Mouse (Mus musculus) liver, postnatal 0 days (tissue): ENCODE results near the gene Syndig1. TPM values are rescaled to one million over a fixed set of nuclear protein-coding genes. Genes with fewer than 3 reads are reported as not detected.

ENCODE experiments used
- ATAC-seq: fragments of 200-750 bp; cut with Nextera tagmentation; 2 replicates; pipeline ENCODE4 v1.8.0; 2017; ENCODE audit warnings: mild to moderate bottlenecking, moderate library complexity
- DNase-seq: peaks from one replicate; pipeline ENCODE4 v3.0.0-alpha.2; 2016
- H3K27ac ChIP-seq: fragments of 300-500 bp; sonication (generic); 2 replicates; pipeline ENCODE4 v1.5.1; 2014; ENCODE audit warnings: antibody characterized with exemption, moderate library complexity, mild to moderate bottlenecking, low read depth
- H3K27me3 ChIP-seq: fragments of 300-500 bp; sonication (generic); 2 replicates; pipeline ENCODE4 v1.6.1; 2014; ENCODE audit warnings: low read length, control low read depth, mixed read lengths; ENCODE audit not compliant: insufficient read depth
- H3K36me3 ChIP-seq: fragments of 300-500 bp; sonication (generic); replicated peaks from 2 replicates; pipeline ENCODE4 v1.6.1; 2014; ENCODE audit warnings: mild to moderate bottlenecking, control low read depth, low read length, moderate library complexity, mixed read lengths; ENCODE audit not compliant: insufficient read depth
- H3K4me1 ChIP-seq: fragments of 300-500 bp; sonication (generic); 2 replicates; pipeline ENCODE4 v1.6.1; 2014; ENCODE audit warnings: antibody characterized with exemption, mild to moderate bottlenecking, control low read depth; ENCODE audit not compliant: insufficient read depth
- H3K4me2 ChIP-seq: fragments of 300-500 bp; sonication (generic); 2 replicates; pipeline ENCODE4 v1.6.1; 2014; ENCODE audit warnings: low read depth, mild to moderate bottlenecking, low read length, moderate library complexity, mixed read lengths
- H3K4me3 ChIP-seq: fragments of 300-500 bp; sonication (generic); 2 replicates; pipeline ENCODE4 v1.5.1; 2014; ENCODE audit warnings: low read depth, low read length
- H3K9ac ChIP-seq: fragments of 300-500 bp; sonication (generic); replicated peaks from 2 replicates; pipeline ENCODE4 v1.6.1; 2014; ENCODE audit warnings: mild to moderate bottlenecking, moderate library complexity
- H3K9me3 ChIP-seq: fragments of 300-500 bp; sonication (generic); 2 replicates; pipeline ENCODE4 v1.6.1; 2016; ENCODE audit warnings: mild to moderate bottlenecking, control low read depth, low read length, mixed read lengths
- CTCF ChIP-seq: sonication (generic); IDR thresholded peaks from 2 replicates; pipeline ENCODE4 v1.5.1; 2016; ENCODE audit warnings: antibody characterized with exemption, low read depth
- EP300 ChIP-seq: IDR thresholded peaks from 2 replicates; pipeline ENCODE4 v1.6.1; 2016; ENCODE audit warnings: antibody characterized with exemption, low read depth, mild to moderate bottlenecking
- WGBS: fragments of 180-500 bp; shearing (Covaris S2); extraction: QIAGEN DNeasy Blood & Tissue Kit; methylation state at CpG from one replicate; pipeline ENCODE4 v1.1.7; 2014; ENCODE audit not compliant: insufficient replicate concordance; 5-methylcytosine and 5-hydroxymethylcytosine counted together
- polyA plus RNA-seq: library from polyadenylated mRNA; unstranded; fragments of >200 nt; fragmentation: Nextera tagmentation; extraction: Ambion mirVana; gene quantifications from 2 replicates; pipeline ENCODE4 v1.2.1, GENCODE M21; 2015

The Syndig1 gene
- polyA plus RNA-seq, 1 experiment from 2014 or later: not detected

GRCm38 (mm10) chr2:149820201-149820600, 8.8 kb upstream of the Syndig1 start:
- Histone ChIP-seq H3K4me3 (no peak overlapping the region), H3K36me3 (no peaks in the 10 kb centered on the region), H3K27me3 (no peaks in the 10 kb centered on the region), H3K4me1 (no peaks in the 10 kb centered on the region), H3K4me2 (no peak overlapping the region), H3K9ac (no peak overlapping the region), H3K9me3 (no peaks in the 10 kb centered on the region), H3K27ac (no peak overlapping the region)
- TF ChIP-seq CTCF (no peak), EP300 (no peak)
- no peak for DNase-seq
- ATAC-seq: no peak
- 31% methylated on average over 2 of the region's 2 CpGs for WGBS

GRCm38 (mm10) chr2:149829955-149830535, 1.0 kb downstream of the Syndig1 start:
- no peak overlapping the region for H3K27ac ChIP-seq
- no peaks in the 10 kb centered on the region for H3K4me1 ChIP-seq
- H3K9me3 ChIP-seq: no peaks in the 10 kb centered on the region
- peaks cover 38% of the 10 kb centered on the region for H3K27me3 ChIP-seq
- ATAC-seq (no peak), DNase-seq (no peak)
- no peak overlapping the region for H3K9ac ChIP-seq
- no peak overlapping the region for H3K4me3 ChIP-seq
- H3K36me3 ChIP-seq: no peaks in the 10 kb centered on the region
- TF ChIP-seq EP300: no peak
- H3K4me2 ChIP-seq: 0 out of 2 replicates have a peak overlapping the region, but pooled peaks have one; percentile 40
- 3% methylated on average over 26 of the region's 26 CpGs for WGBS

DNA sequence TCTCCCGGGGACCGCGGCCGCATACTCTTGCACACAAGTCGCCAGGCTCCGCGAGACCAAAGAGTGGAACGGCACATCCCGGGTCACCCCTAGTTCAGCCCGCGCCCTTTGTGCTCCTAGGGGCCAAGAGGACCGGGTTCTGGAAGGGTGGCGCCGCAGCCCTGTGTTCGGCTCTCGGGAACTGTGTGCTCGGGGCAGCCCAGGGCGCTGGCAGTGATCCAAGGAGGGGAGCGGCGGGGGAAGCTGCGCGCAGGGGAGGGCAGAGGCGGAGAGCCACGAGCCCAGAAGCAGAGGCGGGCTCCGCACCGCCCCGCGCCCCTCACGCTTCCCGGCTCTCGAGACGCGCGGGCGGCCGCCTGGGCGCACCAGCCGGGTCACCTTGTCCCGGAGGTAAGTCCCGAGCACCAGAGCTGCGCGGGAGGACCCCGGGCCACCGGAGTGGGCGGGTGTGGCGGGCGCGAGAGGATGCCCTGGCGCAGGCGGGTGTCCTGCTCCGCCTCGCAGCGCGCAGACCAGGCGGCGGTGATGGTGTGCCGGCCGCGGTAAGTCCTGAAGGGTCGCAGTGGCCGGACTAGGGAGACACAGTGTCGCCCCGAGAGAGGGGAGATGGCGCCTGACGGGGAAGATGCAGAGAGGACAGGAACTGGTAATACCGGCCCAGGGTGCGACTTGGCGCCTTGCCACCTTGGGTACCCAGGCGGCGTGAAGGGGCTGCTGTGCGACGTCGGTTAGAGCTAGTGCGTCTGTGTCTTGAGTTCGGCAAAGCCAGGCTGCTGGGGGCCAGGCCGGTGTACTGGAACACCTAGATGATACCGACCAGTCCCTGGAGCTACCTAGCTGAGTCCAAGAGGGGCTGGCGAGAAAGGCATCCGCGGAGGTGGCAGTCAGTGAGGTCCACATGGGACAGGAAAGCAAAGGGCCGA, 1.8 kb downstream of the Syndig1 start, which contains the start of gene C530025M09Rik:
C530025M09Rik (minus strand) TSS at position 678 of the 923 bp plus-strand sequence.
- Histone ChIP-seq H3K9me3 (no peaks in the 10 kb centered on the region), H3K4me3 (peak within 1 kb of the TSS; percentile 10; the same call in 1 of the 2 replicates), H3K9ac (no peak within 1 kb of the TSS), H3K4me2 (peak within 1 kb of the TSS; percentile 40), H3K27me3 (peaks cover 38% of the 10 kb centered on the region), H3K4me1 (no peaks in the 10 kb centered on the region), H3K36me3 (no peaks in the 10 kb centered on the region), H3K27ac (no peak within 1 kb of the TSS)
- DNase-seq: peak; percentile 18
- WGBS: 2% methylated on average over 59 of the region's 82 CpGs
- ATAC-seq: no peak
- TF ChIP-seq CTCF (no peak), EP300 (no peak)

DNA sequence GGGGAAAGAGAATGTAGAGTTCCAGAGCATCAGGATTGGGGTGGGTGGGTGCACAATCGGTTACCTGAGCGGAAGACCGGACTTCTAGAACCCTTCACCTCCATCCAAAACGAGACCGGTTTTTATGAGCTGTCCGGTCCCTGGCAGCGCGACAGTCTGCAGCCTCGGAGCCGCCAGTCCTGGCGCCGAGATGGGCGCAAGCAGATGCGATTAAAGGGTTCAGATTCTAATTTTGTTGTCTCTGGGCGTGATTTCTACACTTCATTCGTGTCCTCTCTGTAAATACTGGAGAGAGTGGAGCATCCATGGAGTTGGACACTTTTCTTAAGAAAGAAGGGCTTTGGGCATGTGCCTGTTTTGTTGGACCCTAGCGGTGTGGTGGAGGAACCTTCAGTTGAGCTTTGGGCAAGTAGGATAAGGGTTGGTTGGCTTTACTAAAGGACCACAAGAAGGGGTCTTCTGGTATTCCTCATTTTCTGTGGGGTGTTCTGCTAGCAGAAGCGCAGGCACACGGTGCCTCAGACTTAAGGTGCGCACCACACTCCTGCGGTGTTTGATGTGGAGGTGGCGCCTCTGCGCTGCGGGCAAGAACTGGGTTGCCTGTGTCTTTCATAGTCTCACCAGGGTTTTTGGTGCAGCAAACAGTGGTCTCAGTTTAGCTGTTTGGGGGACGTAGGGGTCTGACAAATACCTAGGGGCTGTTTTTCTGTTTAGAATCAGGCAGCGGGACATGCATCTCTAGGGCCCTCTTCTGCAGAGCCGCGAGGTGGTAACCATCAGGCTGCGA, 2.6 kb downstream of the Syndig1 start:
- no peak overlapping the region for H3K9ac ChIP-seq
- H3K27ac ChIP-seq: no peak overlapping the region
- no peak for TF ChIP-seq EP300
- TF ChIP-seq CTCF: no peak
- peaks cover 38% of the 10 kb centered on the region for H3K27me3 ChIP-seq
- H3K4me1 ChIP-seq: no peaks in the 10 kb centered on the region
- no peak for ATAC-seq
- 2% methylated on average over 29 of the region's 29 CpGs for WGBS
- no peak for DNase-seq
- H3K9me3 ChIP-seq: no peaks in the 10 kb centered on the region
- no peaks in the 10 kb centered on the region for H3K36me3 ChIP-seq
- no peak overlapping the region for H3K4me3 ChIP-seq
- 0 out of 2 replicates have a peak overlapping the region, but pooled peaks have one; percentile 40 for H3K4me2 ChIP-seq

DNA sequence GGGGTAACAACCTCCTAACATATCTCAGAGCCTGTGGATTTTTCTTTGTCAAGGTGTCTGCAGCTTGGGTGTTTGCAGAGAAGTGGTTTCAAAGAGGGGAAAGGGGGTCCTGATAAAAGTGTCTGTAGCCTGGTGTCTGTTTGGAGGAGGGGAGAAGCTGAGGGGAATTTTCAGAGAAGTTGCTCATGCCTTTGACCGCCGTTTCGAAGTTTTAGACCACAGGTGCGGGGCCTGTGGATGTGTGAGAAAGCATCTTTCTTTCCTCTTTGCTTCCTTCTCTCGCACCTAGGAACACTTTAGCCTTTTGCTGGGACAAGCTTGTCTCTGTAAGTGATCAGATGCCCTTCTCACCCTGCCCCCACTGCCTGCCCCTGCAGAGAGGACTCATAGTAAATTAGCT, 3.3 kb downstream of the Syndig1 start:
- DNase-seq: no peak
- TF ChIP-seq CTCF (no peak), EP300 (no peak)
- H3K27ac ChIP-seq: no peak overlapping the region
- H3K27me3 ChIP-seq: peaks cover 38% of the 10 kb centered on the region
- H3K4me3 ChIP-seq: no peak overlapping the region
- 12% methylated on average over 5 of the region's 5 CpGs for WGBS
- H3K36me3 ChIP-seq: no peaks in the 10 kb centered on the region
- no peak overlapping the region for H3K4me2 ChIP-seq
- no peak for ATAC-seq
- no peaks in the 10 kb centered on the region for H3K9me3 ChIP-seq
- H3K9ac ChIP-seq: no peak overlapping the region
- H3K4me1 ChIP-seq: no peaks in the 10 kb centered on the region

DNA sequence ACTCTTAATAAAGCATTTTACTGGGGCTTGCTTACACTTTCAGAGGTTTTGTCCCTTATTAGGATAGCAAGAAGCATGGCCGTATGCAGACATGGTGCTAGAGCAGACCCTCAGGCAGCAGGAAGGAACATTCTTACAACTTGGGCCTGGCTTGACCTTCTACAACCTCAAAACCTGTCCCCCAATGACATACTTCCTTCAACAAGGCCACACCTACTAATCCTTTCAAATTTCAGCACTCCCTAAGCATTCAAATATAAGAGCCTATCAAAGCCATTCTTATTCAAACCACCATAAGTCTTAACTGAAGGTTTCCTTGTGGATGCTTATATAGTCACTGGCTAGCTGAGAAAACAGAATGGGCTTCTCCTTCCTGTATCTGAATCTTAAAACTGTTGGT, 6.1 kb downstream of the Syndig1 start:
- Histone ChIP-seq H3K4me2 (no peak overlapping the region), H3K9ac (no peak overlapping the region), H3K4me3 (no peak overlapping the region), H3K27me3 (peaks cover 29% of the 10 kb centered on the region), H3K4me1 (no peaks in the 10 kb centered on the region), H3K36me3 (no peaks in the 10 kb centered on the region), H3K27ac (no peak overlapping the region), H3K9me3 (no peaks in the 10 kb centered on the region)
- TF ChIP-seq EP300: no peak
- no peak for TF ChIP-seq CTCF
- DNase-seq (no peak), ATAC-seq (no peak)
- WGBS: 76% methylated on average over 1 of the region's 1 CpGs
